Mouse (Mus musculus) neural tube, embryonic 12.5 days (tissue): ENCODE measurements around the gene 1700003E16Rik. TPM values are rescaled to one million over a fixed set of nuclear protein-coding genes. Genes with fewer than 3 reads are reported as not detected.

Source experiments
- ATAC-seq: fragments of 200-750 bp; cut with Nextera tagmentation; 2 replicates; pipeline ENCODE4 v1.8.0; 2017; ENCODE audit warnings: low read depth, mild to moderate bottlenecking, moderate TSS enrichment, moderate library complexity; ENCODE audit not compliant: low FRiP score
- H3K27ac ChIP-seq: fragments of 300-500 bp; sonication (generic); 2 replicates; pipeline ENCODE4 v1.5.1; 2016
- H3K27me3 ChIP-seq: fragments of 300-500 bp; sonication (generic); replicated peaks from 2 replicates; pipeline ENCODE4 v1.6.1; 2016; ENCODE audit warnings: mild to moderate bottlenecking
- H3K36me3 ChIP-seq: fragments of 300-500 bp; sonication (generic); 2 replicates; pipeline ENCODE4 v1.6.1; 2016; ENCODE audit warnings: mild to moderate bottlenecking
- H3K4me1 ChIP-seq: fragments of 300-500 bp; sonication (generic); 2 replicates; pipeline ENCODE4 v1.6.1; 2016
- H3K4me2 ChIP-seq: fragments of 300-500 bp; sonication (generic); replicated peaks from 2 replicates; pipeline ENCODE4 v1.6.1; 2016; ENCODE audit warnings: mild to moderate bottlenecking
- H3K4me3 ChIP-seq: fragments of 300-500 bp; sonication (generic); 2 replicates; pipeline ENCODE4 v1.5.1; 2016
- H3K9ac ChIP-seq: fragments of 300-500 bp; sonication (generic); 2 replicates; pipeline ENCODE4 v1.6.1; 2016; ENCODE audit warnings: mild to moderate bottlenecking
- H3K9me3 ChIP-seq: fragments of 300-500 bp; sonication (generic); 2 replicates; pipeline ENCODE4 v1.6.1; 2016; ENCODE audit warnings: mild to moderate bottlenecking
- WGBS: fragments of 180-500 bp; shearing (Covaris S2); methylation state at CpG from one replicate; pipeline ENCODE4 v1.1.7; 2016; 5-methylcytosine and 5-hydroxymethylcytosine counted together
- polyA plus RNA-seq: library from polyadenylated mRNA; unstranded; fragments of >200 nt; fragmentation: Nextera tagmentation; extraction: Ambion mirVana; gene quantifications from 2 replicates; pipeline ENCODE4 v1.2.1, GENCODE M21; 2016

The 1700003E16Rik gene
- polyA plus RNA-seq, 1 experiment from 2014 or later = 2.6 TPM

DNA sequence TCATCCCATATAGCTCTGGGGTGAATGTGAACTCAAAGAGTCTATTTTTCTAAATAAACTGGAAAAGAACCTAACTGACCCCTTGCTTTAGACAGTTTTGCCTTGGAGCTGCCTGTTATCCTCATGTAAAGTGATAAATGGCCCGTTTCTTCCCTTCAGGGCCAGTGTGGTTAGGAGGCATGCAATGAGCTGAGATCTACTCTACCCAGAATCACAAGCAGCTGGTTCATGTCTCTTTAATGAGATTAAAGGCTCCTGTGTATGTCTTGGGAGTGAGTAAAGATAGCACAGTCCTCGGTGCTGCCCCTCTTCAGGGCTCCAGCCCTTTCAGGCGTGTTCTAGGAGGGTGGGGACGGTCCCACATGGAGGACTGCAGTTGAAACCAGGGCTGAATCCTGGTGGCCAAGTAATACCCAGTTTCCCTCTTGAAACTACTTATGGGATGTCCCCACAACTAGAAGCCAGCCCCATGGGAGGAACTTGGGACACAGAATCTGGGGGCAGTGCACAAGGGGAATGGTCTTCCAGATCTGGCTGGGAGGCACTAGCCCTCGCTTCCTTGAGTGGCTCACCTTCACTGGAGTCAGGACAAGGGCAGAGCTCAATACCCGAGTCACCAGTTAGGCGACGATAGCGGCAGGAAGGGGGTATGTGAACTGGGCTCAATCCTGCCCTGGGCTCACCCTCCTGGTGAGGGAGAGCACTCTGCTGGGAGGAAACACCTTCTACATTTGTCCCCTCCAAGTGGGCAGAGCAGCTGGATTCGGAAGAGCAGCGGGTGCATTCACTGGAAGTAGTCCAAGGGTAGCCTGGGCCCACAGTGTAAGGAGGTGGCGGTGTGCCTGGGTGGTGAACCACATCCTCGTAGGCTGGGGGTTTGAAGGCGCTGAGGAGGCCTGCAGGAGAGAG lies 37.1 kb upstream of the 1700003E16Rik start:
- Histone ChIP-seq H3K9me3 (no peaks in the 10 kb centered on the region), H3K27ac (no peak overlapping the region), H3K9ac (peak overlapping the region; percentile 93), H3K36me3 (peaks cover 29% of the 10 kb centered on the region), H3K4me2 (peak overlapping the region; percentile 88), H3K27me3 (no peaks in the 10 kb centered on the region), H3K4me3 (no peak overlapping the region; the same call in 1 of the 2 replicates), H3K4me1 (peaks cover 63% of the 10 kb centered on the region)
- ATAC-seq = no peak
- 85% methylated on average over 14 of the region's 14 CpGs for WGBS

GRCm38 (mm10) chr6:83119734-83120051 lies 36.5 kb upstream of the 1700003E16Rik start:
- WGBS = 74% methylated on average over 7 of the region's 7 CpGs

GRCm38 (mm10) chr6:83120930-83121862 lies 35.0 kb upstream of the 1700003E16Rik start, which contains the start of gene Wbp1:
Gene Wbp1 (minus strand): TSS chr6:83121559.
- peak within 1 kb of the TSS; percentile 72 for H3K4me3 ChIP-seq
- H3K9me3 ChIP-seq = no peaks in the 10 kb centered on the region
- H3K4me2 ChIP-seq = peak within 1 kb of the TSS; percentile 88
- no peaks in the 10 kb centered on the region for H3K27me3 ChIP-seq
- H3K27ac ChIP-seq = peak within 1 kb of the TSS; percentile 99
- peaks cover 29% of the 10 kb centered on the region for H3K36me3 ChIP-seq
- peak within 1 kb of the TSS; percentile 96 for H3K9ac ChIP-seq
- under 1% methylated on average over 38 of the region's 38 CpGs for WGBS
- peaks cover 59% of the 10 kb centered on the region for H3K4me1 ChIP-seq
- ATAC-seq = peak; percentile 91

More at GRCm38 (mm10) chr6:83119734-83120051, 36.5 kb upstream of the 1700003E16Rik start:
- H3K4me3 ChIP-seq = peak overlapping the region; percentile 72
- peaks cover 29% of the 10 kb centered on the region for H3K36me3 ChIP-seq
- no peak for ATAC-seq
- no peaks in the 10 kb centered on the region for H3K9me3 ChIP-seq
- H3K9ac ChIP-seq = peak overlapping the region; percentile 93
- H3K4me2 ChIP-seq = peak overlapping the region; percentile 88
- no peaks in the 10 kb centered on the region for H3K27me3 ChIP-seq
- peaks cover 64% of the 10 kb centered on the region for H3K4me1 ChIP-seq
- no peak overlapping the region for H3K27ac ChIP-seq

GRCm38 (mm10) chr6:83121863-83122710 lies 34.1 kb upstream of the 1700003E16Rik start:
- H3K9ac ChIP-seq = peak overlapping the region; percentile 96
- peaks cover 50% of the 10 kb centered on the region for H3K4me1 ChIP-seq
- ATAC-seq = peak; percentile 18
- no peaks in the 10 kb centered on the region for H3K27me3 ChIP-seq
- peak overlapping the region; percentile 99 for H3K27ac ChIP-seq
- under 1% methylated on average over 49 of the region's 52 CpGs for WGBS
- H3K4me3 ChIP-seq = peak overlapping the region; percentile 71
- no peaks in the 10 kb centered on the region for H3K9me3 ChIP-seq
- peaks cover 25% of the 10 kb centered on the region for H3K36me3 ChIP-seq
- peak overlapping the region; percentile 88 for H3K4me2 ChIP-seq

- Histone ChIP-seq H3K36me3 (peaks cover 17% of the 10 kb centered on the region), H3K9me3 (no peaks in the 10 kb centered on the region), H3K27ac (no peak overlapping the region), H3K4me1 (peaks cover 45% of the 10 kb centered on the region), H3K27me3 (no peaks in the 10 kb centered on the region), H3K4me3 (no peak overlapping the region), H3K4me2 (peak overlapping the region; percentile 88), H3K9ac (peak overlapping the region; percentile 96)
- ATAC-seq = no peak
- 68% methylated on average over 5 of the region's 5 CpGs for WGBS
Observed at GRCm38 (mm10) chr6:83122961-83123360, 33.2 kb upstream of the 1700003E16Rik start.

- Histone ChIP-seq H3K4me2 (peak overlapping the region; percentile 91), H3K9ac (peak overlapping the region; percentile 65), H3K27me3 (no peaks in the 10 kb centered on the region), H3K36me3 (no peaks in the 10 kb centered on the region), H3K4me1 (peaks cover 30% of the 10 kb centered on the region), H3K9me3 (no peaks in the 10 kb centered on the region), H3K27ac (no peak overlapping the region), H3K4me3 (peak overlapping the region; percentile 77)
- ATAC-seq = 0 out of 2 replicates have a peak, but pooled peaks have one; percentile 2
- under 1% methylated on average over 30 of the region's 30 CpGs for WGBS
Observed at GRCm38 (mm10) chr6:83124851-83125312, 31.3 kb upstream of the 1700003E16Rik start.

GRCm38 (mm10) chr6:83125331-83125730 lies 30.9 kb upstream of the 1700003E16Rik start, which contains the start of gene Ino80b:
Gene Ino80b (minus strand): TSS chr6:83125431.
- no peak for ATAC-seq
- peak within 1 kb of the TSS; percentile 91 for H3K4me2 ChIP-seq
- peaks cover 26% of the 10 kb centered on the region for H3K4me1 ChIP-seq
- peak within 1 kb of the TSS; percentile 77 for H3K4me3 ChIP-seq
- no peaks in the 10 kb centered on the region for H3K36me3 ChIP-seq
- 27% methylated on average over 5 of the region's 5 CpGs for WGBS
- no peak within 1 kb of the TSS for H3K27ac ChIP-seq
- H3K9me3 ChIP-seq = no peaks in the 10 kb centered on the region
- H3K9ac ChIP-seq = peak within 1 kb of the TSS; percentile 65
- no peaks in the 10 kb centered on the region for H3K27me3 ChIP-seq

DNA sequence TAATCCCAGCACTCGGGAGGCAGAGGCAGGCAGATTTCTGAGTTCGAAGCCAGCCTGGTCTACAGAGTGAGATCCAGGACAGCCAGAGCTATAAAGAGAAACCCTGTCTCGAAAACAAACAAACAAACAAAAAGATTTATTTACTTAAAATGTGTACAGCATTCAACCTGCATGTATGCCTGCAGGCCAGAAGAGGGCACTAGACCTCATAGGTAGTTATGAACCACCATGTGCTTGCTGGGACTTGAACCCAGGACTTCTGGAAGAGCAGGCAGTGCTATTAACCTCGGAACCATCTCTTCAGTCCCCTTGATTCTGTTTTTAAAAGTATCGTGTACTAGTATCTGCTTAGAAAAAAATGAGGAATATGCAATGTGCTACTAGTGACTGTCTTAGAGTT lies 28.8 kb upstream of the 1700003E16Rik start:
- H3K9me3 ChIP-seq = no peaks in the 10 kb centered on the region
- no peak for ATAC-seq

DNA sequence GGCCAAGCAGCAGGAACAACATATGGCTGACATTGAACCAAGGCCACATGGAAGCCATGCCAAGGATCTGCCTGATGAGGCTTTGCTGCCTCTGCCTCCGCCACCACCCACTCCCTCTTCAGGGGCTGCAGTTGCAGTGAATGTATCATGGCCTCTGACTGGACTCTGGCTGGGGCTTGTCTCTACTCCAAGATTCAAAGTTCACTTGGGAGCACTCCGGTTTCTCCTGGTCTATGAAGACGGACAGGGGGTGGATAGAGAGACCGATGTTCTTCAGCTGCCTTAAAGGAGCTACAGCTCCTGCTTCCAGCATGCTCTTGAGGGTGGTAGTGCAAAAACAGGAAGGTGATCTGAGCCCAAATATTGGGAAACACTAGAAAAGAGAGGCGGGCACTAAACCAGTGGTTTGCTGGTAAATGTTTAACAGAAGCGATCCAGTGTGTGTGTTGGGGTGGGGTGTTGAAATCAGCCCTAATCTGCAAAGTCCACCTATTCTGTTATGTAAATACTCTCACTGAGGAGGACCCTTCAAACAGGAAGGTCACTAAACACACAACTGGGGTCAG lies 24.7 kb upstream of the 1700003E16Rik start:
- H3K4me1 ChIP-seq = peaks cover 13% of the 10 kb centered on the region
- no peaks in the 10 kb centered on the region for H3K36me3 ChIP-seq
- no peak for ATAC-seq
- H3K4me2 ChIP-seq = no peak overlapping the region
- H3K9ac ChIP-seq = no peak overlapping the region
- no peak overlapping the region for H3K4me3 ChIP-seq
- H3K27ac ChIP-seq = no peak overlapping the region
- 77% methylated on average over 6 of the region's 6 CpGs for WGBS
- H3K27me3 ChIP-seq = peaks cover 10% of the 10 kb centered on the region; the same call in 1 of the 2 replicates
- no peaks in the 10 kb centered on the region for H3K9me3 ChIP-seq

More for the DNA sequence above, 28.8 kb upstream of the 1700003E16Rik start:
- H3K4me1 ChIP-seq = peaks cover 21% of the 10 kb centered on the region
- 95% methylated on average over 5 of the region's 5 CpGs for WGBS
- H3K27me3 ChIP-seq = no peaks in the 10 kb centered on the region
- no peak overlapping the region for H3K9ac ChIP-seq
- no peak overlapping the region for H3K4me2 ChIP-seq
- no peak overlapping the region for H3K4me3 ChIP-seq
- no peaks in the 10 kb centered on the region for H3K36me3 ChIP-seq
- H3K27ac ChIP-seq = no peak overlapping the region

- H3K4me2 ChIP-seq = no peak overlapping the region
- H3K27ac ChIP-seq = no peak overlapping the region
- H3K9me3 ChIP-seq = no peaks in the 10 kb centered on the region
- no peaks in the 10 kb centered on the region for H3K36me3 ChIP-seq
- H3K4me1 ChIP-seq = peaks cover 21% of the 10 kb centered on the region
- no peak overlapping the region for H3K9ac ChIP-seq
- no peak overlapping the region for H3K4me3 ChIP-seq
- H3K27me3 ChIP-seq = peaks cover 10% of the 10 kb centered on the region; the same call in 1 of the 2 replicates
- 86% methylated on average over 9 of the region's 9 CpGs for WGBS
- ATAC-seq = no peak
Observed at GRCm38 (mm10) chr6:83132176-83132919, 23.9 kb upstream of the 1700003E16Rik start.
